Mouse (Mus musculus) MEL-GATA-1-ER (cell line): ENCODE data around the gene Slc44a5.

ENCODE experiments used
- DNase-seq: peaks from one replicate; pipeline ENCODE4 v3.0.0-alpha.2; 2012; ENCODE audit warnings: low read depth; ENCODE audit errors: extremely low read depth

Gene Slc44a5

GRCm38 (mm10) chr3:154165882-154166281 lies 192.6 kb downstream of the Slc44a5 start:
- no peak for DNase-seq

GRCm38 (mm10) chr3:154171881-154172592 lies 198.8 kb downstream of the Slc44a5 start:
- DNase-seq: no peak

GRCm38 (mm10) chr3:154172593-154172965 lies 199.3 kb downstream of the Slc44a5 start:
- DNase-seq: no peak

DNA sequence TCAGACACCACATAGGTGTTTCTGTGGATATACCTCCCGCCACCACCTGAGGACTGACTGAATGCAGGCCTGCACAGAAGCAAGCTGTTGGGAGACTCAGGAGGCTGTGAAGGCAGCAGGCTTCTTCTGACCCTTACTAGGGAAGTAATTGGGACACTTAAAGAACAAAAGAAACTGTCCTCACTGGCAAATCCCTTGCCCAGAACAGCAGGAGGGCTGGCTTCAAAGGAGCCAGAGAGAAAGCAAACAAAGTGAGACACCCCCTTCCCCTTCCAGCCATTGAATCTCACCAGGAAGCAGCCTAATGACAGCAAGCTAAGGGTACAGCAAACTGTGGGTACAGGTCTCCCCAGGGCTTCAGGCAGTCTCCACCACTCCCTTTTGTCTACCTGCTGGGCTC lies 200.3 kb downstream of the Slc44a5 start:
- no peak for DNase-seq

GRCm38 (mm10) chr3:154174031-154174430 lies 200.8 kb downstream of the Slc44a5 start:
- no peak for DNase-seq

DNA sequence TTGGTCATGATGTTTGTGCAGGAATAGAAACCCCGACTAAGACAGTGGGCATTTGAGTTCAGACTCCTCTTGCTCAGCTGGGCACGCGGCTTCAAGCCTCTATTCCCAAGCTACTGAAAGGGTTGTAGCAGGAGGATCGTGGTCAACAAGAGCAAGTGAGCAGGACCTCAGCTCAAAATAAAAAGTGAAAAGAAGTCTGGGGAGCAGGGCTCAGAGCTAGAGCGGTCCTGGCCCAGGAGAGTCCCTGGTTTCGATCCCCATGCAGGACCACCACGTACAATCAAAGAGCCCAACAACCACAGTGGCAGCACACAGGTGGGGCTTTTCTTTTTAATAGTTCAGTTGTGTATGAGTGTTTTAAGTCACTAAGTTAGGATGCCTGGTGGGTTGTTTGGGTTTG lies 201.5 kb downstream of the Slc44a5 start:
- no peak for DNase-seq

GRCm38 (mm10) chr3:154177665-154178305 lies 204.5 kb downstream of the Slc44a5 start:
- DNase-seq: peak; percentile 83

- DNase-seq: no peak
These were observed 206.2 kb downstream of the Slc44a5 start for GRCm38 (mm10) chr3:154179423-154179920.

GRCm38 (mm10) chr3:154182987-154183386 lies 209.8 kb downstream of the Slc44a5 start:
- DNase-seq: peak; percentile 94

GRCm38 (mm10) chr3:154183957-154184356 lies 210.7 kb downstream of the Slc44a5 start:
- no peak for DNase-seq

- DNase-seq: no peak
These were observed 215.4 kb downstream of the Slc44a5 start for GRCm38 (mm10) chr3:154188668-154189067.

GRCm38 (mm10) chr3:154192328-154193030 lies 219.2 kb downstream of the Slc44a5 start:
- DNase-seq: no peak

- DNase-seq: no peak
These were observed 220.1 kb downstream of the Slc44a5 start for GRCm38 (mm10) chr3:154193189-154193840.

GRCm38 (mm10) chr3:154200422-154200828 lies 227.2 kb downstream of the Slc44a5 start:
- no peak for DNase-seq

GRCm38 (mm10) chr3:154201796-154202195 lies 228.6 kb downstream of the Slc44a5 start:
- DNase-seq: no peak

- no peak for DNase-seq
These were observed 229.1 kb downstream of the Slc44a5 start for GRCm38 (mm10) chr3:154202383-154202782.

DNA sequence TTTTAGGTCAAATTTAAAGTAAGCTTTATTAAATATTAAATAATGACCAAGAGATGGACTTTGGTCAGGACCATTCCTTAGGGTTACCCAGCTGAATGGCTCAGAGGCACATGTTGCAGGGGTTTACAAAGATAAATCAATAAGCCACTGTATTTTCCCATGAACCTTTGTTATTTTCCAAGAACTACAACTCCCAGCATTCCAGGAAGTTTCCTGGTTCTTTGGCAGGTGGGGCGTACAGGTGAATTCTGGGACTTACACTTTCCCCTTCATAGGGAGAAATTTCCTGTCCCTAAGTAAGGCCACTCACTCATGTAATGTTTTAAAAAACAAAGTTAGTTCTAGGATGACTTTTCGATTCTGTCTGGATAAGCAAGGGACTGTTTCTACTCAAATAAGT lies 235.2 kb downstream of the Slc44a5 start:
- no peak for DNase-seq

GRCm38 (mm10) chr3:154209201-154209754 lies 236.0 kb downstream of the Slc44a5 start:
- no peak for DNase-seq

DNA sequence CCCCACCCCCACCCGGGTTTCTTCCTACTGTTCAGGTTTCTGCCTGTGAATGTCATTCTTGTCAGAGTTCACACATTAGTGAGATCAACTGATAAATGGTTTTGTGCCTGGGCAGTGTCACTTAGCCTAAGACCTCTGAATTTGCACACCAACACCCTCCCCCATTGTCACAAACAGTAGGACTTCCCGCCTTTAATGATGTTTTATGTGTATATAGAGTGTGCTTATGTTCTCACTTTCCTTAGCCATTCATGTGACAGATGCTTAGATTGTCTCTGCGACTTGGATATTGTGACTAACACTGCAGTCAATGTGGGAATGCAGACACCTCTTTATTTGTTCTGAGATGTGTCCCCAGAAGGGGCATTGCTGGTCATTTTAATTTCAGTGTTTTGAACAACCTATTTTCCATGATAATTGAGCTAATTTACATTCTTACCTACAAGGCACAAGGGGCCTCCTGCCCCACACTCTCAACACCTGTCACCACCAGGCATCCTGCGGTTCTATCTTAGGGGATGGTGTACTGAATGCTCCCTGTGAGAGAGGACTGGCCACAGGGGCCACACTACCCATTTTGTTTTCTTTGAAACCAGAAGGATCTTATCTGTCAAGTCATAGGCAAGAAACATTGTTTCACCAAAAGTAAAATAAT lies 236.7 kb downstream of the Slc44a5 start:
- no peak for DNase-seq

- no peak for DNase-seq
These were observed 237.3 kb downstream of the Slc44a5 start for GRCm38 (mm10) chr3:154210431-154211055.
